Comparison of ENCODE assay signal across 9 mouse cellular contexts in the genomic region with DNA sequence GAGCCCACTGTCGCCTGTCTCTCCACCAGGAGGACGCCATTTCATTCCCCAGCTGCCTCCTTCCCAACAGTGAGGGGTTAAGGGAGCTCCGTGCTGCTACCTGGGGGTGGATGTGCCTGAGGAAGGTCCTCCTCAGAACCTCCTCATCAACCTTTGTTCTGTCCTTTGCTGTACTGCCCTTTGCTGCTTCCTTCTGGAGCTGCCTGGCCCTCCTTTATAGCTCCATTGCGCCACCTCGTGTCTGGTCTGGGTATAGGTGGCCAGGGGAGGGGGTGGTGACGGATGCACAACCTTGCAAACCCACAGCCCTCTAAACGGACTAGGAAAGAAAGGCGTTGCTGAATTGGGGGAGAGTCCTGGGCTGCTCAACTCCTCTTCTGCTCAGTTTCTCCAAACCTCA. TPM values are rescaled to one million over a fixed set of nuclear protein-coding genes. Genes with fewer than 3 reads are reported as not detected.
A peak's percentile ranks its signal among the peaks of the same experiment; 100 is the strongest.
DNase-seq lines count a peak whose midpoint lies in the region; ATAC-seq and TF ChIP-seq lines count a peak whose summit lies in the region.
"Had no signal": no experiment of that assay in that cellular context is flagged by ENCODE, and none has a peak within 500 bp of the region (broad histone marks: within the 10 kb centered on the region; RNA-seq: fewer than 3 reads in every experiment).

No protein-coding gene starts in this region.

- peak; percentile 44 for ATAC-seq in activated CD4-positive, CD25-positive, alpha-beta regulatory T cell, adult 4 months
- peak; percentile 86 for ATAC-seq in common myeloid progenitor, adult 5-6 weeks (replicated peaks; ENCODE audit: low read depth, poor library complexity, severe bottlenecking)
- peak; percentile 70 for ATAC-seq in megakaryocyte-erythroid progenitor cell, adult 5-6 weeks (replicated peaks; ENCODE audit: low FRiP score, low TSS enrichment, poor library complexity, severe bottlenecking)

- peak overlapping the region; percentile 82 for H3K27ac ChIP-seq in left cerebral cortex, adult 2 months

- DNase-seq in gastrocnemius, postnatal 14 days: peak; percentile 84
- DNase-seq in hindlimb bud, embryonic 11.5 days (ENCODE audit: extremely low spot score, low read depth, low spot score): peak; percentile 54
- peak; percentile 74 to 92 for DNase-seq in left cerebral cortex, adult 2 months (ENCODE audit: extremely low spot score in 1 of 2, low spot score in 2 of 2)
- peak; percentile 75 to 87 for DNase-seq in right cerebral cortex, postnatal 10 days (ENCODE audit: low spot score in 2 of 2)
- peak; percentile 87 for DNase-seq in urinary bladder, postnatal 25 days (ENCODE audit: low spot score)

- intact Hi-C loops in gastrocnemius, postnatal 14 days (cut with DNase I; ENCODE audit: low total_unique reads): loop anchor here (5.0 kb wide), 1 partner anchor 93 kb away; no protein-coding TSS in a partner anchor
- intact Hi-C loops in left cerebral cortex, adult 2 months (cut with DNase I): loop anchor here (1.0 to 2.0 kb wide), 4 partner anchors 38 to 216 kb away; a partner anchor contains a TSS

- TF ChIP-seq CTCF in left cerebral cortex, adult 2 months (IDR thresholded peaks at IDR 0.05): peak; percentile 92

- no peak overlapping the region for H3K4me3 ChIP-seq in left cerebral cortex, adult 2 months
- H3K4me3 ChIP-seq: myocyte had no signal

RNA-seq across cellular contexts. Expression of a gene that starts 3.1 kb away (rescaled TPM):
- 1 to 10 TPM; 3.2 to 3.3 TPM for polyA plus RNA-seq in activated CD4-positive, CD25-positive, alpha-beta regulatory T cell, adult 4 months (2017; shearing (Covaris generic))
- total RNA-seq in common myeloid progenitor, adult 5-6 weeks (2017): 0.14 and 2.7 TPM in 2 replicates
- total RNA-seq in gastrocnemius, postnatal 14 days (2021): not detected
- 1 to 10 TPM; 1.5 to 2.6 TPM for total RNA-seq in left cerebral cortex, adult 2 months (2021)
- 1.6 TPM in 1 of 2 replicates, not detected in the other for total RNA-seq in megakaryocyte-erythroid progenitor cell, adult 5-6 weeks (2014; fragmentation: Nextera tagmentation)
- not detected in 2 replicates for total RNA-seq in megakaryocyte-erythroid progenitor cell, adult 5-6 weeks (2017)

RNA-seq across cellular contexts. Expression of a gene that starts 7.6 kb away (rescaled TPM):
- 100 to 1,000 TPM; 368 to 402 TPM for polyA plus RNA-seq in activated CD4-positive, CD25-positive, alpha-beta regulatory T cell, adult 4 months (2017; shearing (Covaris generic))
- 51.3 and 62.1 TPM in 2 replicates for total RNA-seq in common myeloid progenitor, adult 5-6 weeks (2017)
- total RNA-seq in gastrocnemius, postnatal 14 days (2021): 10 to 100 TPM; 19.3 to 20.9 TPM
- 10 to 100 TPM; 90.3 to 91.9 TPM for total RNA-seq in left cerebral cortex, adult 2 months (2021)
- 93.9 and 150 TPM in 2 replicates for total RNA-seq in megakaryocyte-erythroid progenitor cell, adult 5-6 weeks (2014; fragmentation: Nextera tagmentation)
- total RNA-seq in megakaryocyte-erythroid progenitor cell, adult 5-6 weeks (2017): 29.5 and 38.9 TPM in 2 replicates

RNA-seq across cellular contexts. Expression of a gene that starts 12.6 kb away (rescaled TPM):
- under 1 TPM; 0.25 to 0.61 TPM for polyA plus RNA-seq in activated CD4-positive, CD25-positive, alpha-beta regulatory T cell, adult 4 months (2017; shearing (Covaris generic))
- total RNA-seq in common myeloid progenitor, adult 5-6 weeks (2017): 0.32 and 1.4 TPM in 2 replicates
- total RNA-seq in gastrocnemius, postnatal 14 days (2021): under 1 TPM; 0.21 to 0.29 TPM
- total RNA-seq in left cerebral cortex, adult 2 months (2021): 10 to 100 TPM; 25.3 to 25.8 TPM
- 3.7 and 4.6 TPM in 2 replicates for total RNA-seq in megakaryocyte-erythroid progenitor cell, adult 5-6 weeks (2014; fragmentation: Nextera tagmentation)
- 1.5 TPM in 1 of 2 replicates, not detected in the other for total RNA-seq in megakaryocyte-erythroid progenitor cell, adult 5-6 weeks (2017)

RNA-seq across cellular contexts. Expression of a gene that starts 30.4 kb away (rescaled TPM):
- 10 to 100 TPM in 1 of 2 experiments, 1 to 10 TPM in 1; 8.1 to 11.3 TPM for polyA plus RNA-seq in activated CD4-positive, CD25-positive, alpha-beta regulatory T cell, adult 4 months (2017; shearing (Covaris generic))
- total RNA-seq in common myeloid progenitor, adult 5-6 weeks (2017): 15.6 and 23.7 TPM in 2 replicates
- 10 to 100 TPM; 12.8 to 13.8 TPM for total RNA-seq in gastrocnemius, postnatal 14 days (2021)
- 1 to 10 TPM; 6.6 to 8.7 TPM for total RNA-seq in left cerebral cortex, adult 2 months (2021)
- 16.8 and 17.5 TPM in 2 replicates for total RNA-seq in megakaryocyte-erythroid progenitor cell, adult 5-6 weeks (2014; fragmentation: Nextera tagmentation)
- 15.4 and 17.3 TPM in 2 replicates for total RNA-seq in megakaryocyte-erythroid progenitor cell, adult 5-6 weeks (2017)

RNA-seq across cellular contexts. Expression of a gene that starts 35.3 kb away (rescaled TPM):
- 1 to 10 TPM; 3.8 to 8.1 TPM for polyA plus RNA-seq in activated CD4-positive, CD25-positive, alpha-beta regulatory T cell, adult 4 months (2017; shearing (Covaris generic))
- 1.9 and 8.1 TPM in 2 replicates for total RNA-seq in common myeloid progenitor, adult 5-6 weeks (2017)
- 10 to 100 TPM; 12.1 to 19.1 TPM for total RNA-seq in gastrocnemius, postnatal 14 days (2021)
- 10 to 100 TPM; 18.2 to 19.8 TPM for total RNA-seq in left cerebral cortex, adult 2 months (2021)
- total RNA-seq in megakaryocyte-erythroid progenitor cell, adult 5-6 weeks (2014; fragmentation: Nextera tagmentation): 11.4 and 14.2 TPM in 2 replicates
- total RNA-seq in megakaryocyte-erythroid progenitor cell, adult 5-6 weeks (2017): 4.7 and 10.5 TPM in 2 replicates

Comparison
In these comparisons a context has a peak if more than half of its experiments do, and no peak if none do; other contexts are left out.
1. RNA of a gene that starts 12.6 kb away (total RNA-seq): 25.3 to 25.8 TPM in left cerebral cortex, adult 2 months; 1.5 to 4.6 TPM in megakaryocyte-erythroid progenitor cell, adult 5-6 weeks, 0.32 to 1.4 TPM in common myeloid progenitor, adult 5-6 weeks and 0.21 to 0.29 TPM in gastrocnemius, postnatal 14 days; every median in the first group is over 4 times any median in the second.
2. Peak in every context shown above with its lines, with median percentiles within 50 percentile points of each other: ATAC-seq and DNase-seq.